Mouse (Mus musculus): ENCODE measurements around the gene Ttc21a. TPM values are rescaled to one million over a fixed set of nuclear protein-coding genes. Genes with fewer than 3 reads are reported as not detected.

The Ttc21a gene
- total and polyA plus RNA-seq, 3 experiments: 0.01 TPM; not detected in 2

DNA sequence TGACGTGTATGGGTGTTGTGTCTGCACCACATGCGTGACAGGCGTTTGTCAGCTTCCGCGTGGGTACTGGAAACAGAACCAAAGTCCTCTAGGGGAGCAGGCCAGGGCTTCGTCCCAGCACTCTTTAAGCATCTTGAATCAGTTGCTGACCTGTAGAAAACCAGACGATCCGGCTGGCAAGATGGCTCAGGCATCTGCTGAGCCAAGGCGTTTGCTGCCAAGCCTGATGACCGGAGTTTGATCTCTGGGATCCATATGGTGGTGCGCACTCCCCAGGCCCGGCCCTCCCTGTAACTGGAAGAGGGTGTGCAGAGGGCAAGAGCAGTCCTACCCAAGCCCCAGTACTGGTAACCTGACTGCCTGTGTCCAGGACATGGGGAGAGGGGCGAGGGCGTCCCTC lies 4.5 kb downstream of the Ttc21a start:
- TF ChIP-seq ZNF384 (IDR thresholded peaks at IDR 0.05; ENCODE audit: low read depth, low read length): no peak
- no peak for TF ChIP-seq CTCF (IDR thresholded peaks at IDR 0.05 in 2 of 3, conservative IDR thresholded peaks at IDR 0.05 in 1 of 3; ENCODE audit: control insufficient read depth in 1 of 3, insufficient read depth in 1 of 3, low read depth in 2 of 3, low read length in 3 of 3, poor library complexity in 1 of 3, severe bottlenecking in 1 of 3)
- TF ChIP-seq TAL1 (IDR thresholded peaks at IDR 0.05; ENCODE audit: low read length): no peak
- TF ChIP-seq ETS1 (IDR thresholded peaks at IDR 0.05; ENCODE audit: low read depth, low read length): no peak
- TF ChIP-seq TCF12 (IDR thresholded peaks at IDR 0.05; ENCODE audit: low read depth, low read length): no peak
- no peak for TF ChIP-seq POLR2AphosphoS5 (IDR thresholded peaks at IDR 0.05; ENCODE audit: borderline replicate concordance, low read depth, low read length)
- TF ChIP-seq SMC3 (IDR thresholded peaks at IDR 0.05; ENCODE audit: low read depth, low read length): no peak
- TF ChIP-seq MEF2A (IDR thresholded peaks at IDR 0.05; ENCODE audit: extremely low read depth, insufficient replicate concordance, low read depth, low read length, poor library complexity, severe bottlenecking): no peak
- no peak for TF ChIP-seq GABPA (IDR thresholded peaks at IDR 0.05; ENCODE audit: low read depth, low read length)
- TF ChIP-seq POLR2A (IDR thresholded peaks at IDR 0.05; ENCODE audit: control insufficient read depth in 1 of 2, insufficient read depth in 1 of 2, low read depth in 1 of 2, low read length in 2 of 2, poor library complexity in 1 of 2): no peak
- TF ChIP-seq HCFC1 (IDR thresholded peaks at IDR 0.05; ENCODE audit: low read depth, low read length): no peak
- no peak for TF ChIP-seq CHD1 (IDR thresholded peaks at IDR 0.05; ENCODE audit: low read depth, low read length)
- TF ChIP-seq BHLHE40 (IDR thresholded peaks at IDR 0.05; ENCODE audit: borderline replicate concordance, low read depth, low read length): no peak
- no peak for TF ChIP-seq ZMIZ1 (IDR thresholded peaks at IDR 0.05; ENCODE audit: low read depth, low read length)
- no peak for TF ChIP-seq MXI1 (IDR thresholded peaks at IDR 0.05; ENCODE audit: low read depth, low read length)
- TF ChIP-seq CHD2 (IDR thresholded peaks at IDR 0.05; ENCODE audit: low read length): no peak
- TF ChIP-seq POLR2AphosphoS2 (IDR thresholded peaks at IDR 0.05; ENCODE audit: low read length): no peak
- TF ChIP-seq MYC (IDR thresholded peaks at IDR 0.05; ENCODE audit: low read depth, low read length): no peak
- TF ChIP-seq TBP (IDR thresholded peaks at IDR 0.05; ENCODE audit: low read depth, low read length): no peak
- Histone ChIP-seq H3K4me1 (ENCODE audit: control insufficient read depth in 1 of 2, insufficient read depth in 2 of 2, low read length in 2 of 2) (peaks cover 0 to 7% of the 10 kb centered on the region in 2 experiments; a peak in 2 of 4 replicates), H3K36me3 (ENCODE audit: control insufficient read depth in 1 of 2, insufficient read depth in 2 of 2, low read length in 2 of 2) (no peaks in the 10 kb centered on the region), H3K9ac (ENCODE audit: control insufficient read depth, low read depth, low read length, poor library complexity, severe bottlenecking) (no peak overlapping the region), H3K9me3 (replicated peaks; ENCODE audit: insufficient read depth, low read length) (no peaks in the 10 kb centered on the region), H3K79me2 (ENCODE audit: control insufficient read depth, insufficient read depth, low read length, poor library complexity) (peaks cover 5% of the 10 kb centered on the region; the same call in 1 of the 2 replicates), H3K4me3 (ENCODE audit: control insufficient read depth in 1 of 2, insufficient read depth in 1 of 2, low read depth in 2 of 2, low read length in 2 of 2) (no peak overlapping the region), H3K27me3 (ENCODE audit: control insufficient read depth in 1 of 2, insufficient read depth in 2 of 2, low read length in 2 of 2) (no peaks in the 10 kb centered on the region), H3K27ac (ENCODE audit: control insufficient read depth, low read depth, low read length) (no peak overlapping the region)
- DNase-seq (ENCODE audit: low read depth, low spot score): no peak

DNA sequence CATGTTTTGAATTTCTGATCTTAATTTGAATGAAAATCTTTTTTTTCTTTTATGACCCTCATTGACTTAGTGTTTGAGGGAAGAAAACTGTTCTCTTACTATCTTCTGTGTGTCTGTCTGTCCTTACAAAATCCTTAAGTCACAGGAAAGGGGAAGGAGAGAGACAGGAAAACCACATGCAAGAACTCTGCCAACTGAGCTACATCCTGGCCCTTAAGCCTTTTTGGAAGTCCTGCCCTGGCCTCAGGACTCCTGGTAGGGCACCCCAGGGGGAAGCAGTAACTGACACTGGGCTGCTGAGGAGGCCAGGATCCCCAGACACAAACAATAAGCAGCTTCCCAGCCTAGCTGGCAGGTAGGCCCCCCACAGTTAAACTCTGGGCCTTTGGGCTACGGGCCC lies 5.9 kb downstream of the Ttc21a start:
- Histone ChIP-seq H3K9ac (ENCODE audit: control insufficient read depth, low read depth, low read length, poor library complexity, severe bottlenecking) (no peak overlapping the region), H3K9me3 (replicated peaks; ENCODE audit: insufficient read depth, low read length) (no peaks in the 10 kb centered on the region), H3K79me2 (ENCODE audit: control insufficient read depth, insufficient read depth, low read length, poor library complexity) (no peaks in the 10 kb centered on the region), H3K4me3 (ENCODE audit: control insufficient read depth in 1 of 2, insufficient read depth in 1 of 2, low read depth in 2 of 2, low read length in 2 of 2) (no peak overlapping the region), H3K4me1 (ENCODE audit: control insufficient read depth in 1 of 2, insufficient read depth in 2 of 2, low read length in 2 of 2) (no peaks in the 10 kb centered on the region), H3K27me3 (ENCODE audit: control insufficient read depth in 1 of 2, insufficient read depth in 2 of 2, low read length in 2 of 2) (no peaks in the 10 kb centered on the region; a peak in 1 of 4 replicates), H3K36me3 (ENCODE audit: control insufficient read depth in 1 of 2, insufficient read depth in 2 of 2, low read length in 2 of 2) (no peaks in the 10 kb centered on the region), H3K27ac (ENCODE audit: control insufficient read depth, low read depth, low read length) (no peak overlapping the region)
- DNase-seq (ENCODE audit: low read depth, low spot score): no peak
- TF ChIP-seq USF2 (IDR thresholded peaks at IDR 0.05; ENCODE audit: borderline replicate concordance in 1 of 2, insufficient read depth in 1 of 2, low read depth in 1 of 2, low read length in 2 of 2) (no peak), MXI1 (IDR thresholded peaks at IDR 0.05; ENCODE audit: low read depth, low read length) (no peak), MYC (IDR thresholded peaks at IDR 0.05; ENCODE audit: low read depth, low read length) (no peak), USF1 (IDR thresholded peaks at IDR 0.05; ENCODE audit: low read depth, low read length) (no peak)
